Mouse (Mus musculus) frontal cortex, postnatal 36 days (tissue): Measurements from ENCODE around the gene Mctp2.
A peak's percentile ranks its signal among the peaks of the same experiment; 100 is the strongest.

Experiments
- DNase-seq, 2 experiments: peaks; one replicate each; pipeline ENCODE4 v3.0.0; 2022; ENCODE audit warnings: low spot score in 2 of 2

Gene Mctp2

GRCm38 (mm10) chr7:72169320-72169719 lies 137.1 kb downstream of the Mctp2 start:
- no peak for DNase-seq

GRCm38 (mm10) chr7:72165726-72166701 lies 140.4 kb downstream of the Mctp2 start:
- DNase-seq, result no peak

GRCm38 (mm10) chr7:72162256-72162655 lies 144.2 kb downstream of the Mctp2 start:
- DNase-seq, result no peak

GRCm38 (mm10) chr7:72159513-72160063 lies 146.8 kb downstream of the Mctp2 start:
- DNase-seq, result no peak

GRCm38 (mm10) chr7:72150799-72151708 lies 155.4 kb downstream of the Mctp2 start:
- no peak for DNase-seq

GRCm38 (mm10) chr7:72149073-72149472 lies 157.3 kb downstream of the Mctp2 start:
- DNase-seq, result peak; percentile 4 to 37

GRCm38 (mm10) chr7:72146849-72147248 lies 159.6 kb downstream of the Mctp2 start:
- no peak for DNase-seq

- no peak for DNase-seq
Measured at GRCm38 (mm10) chr7:72145726-72146520, 160.5 kb downstream of the Mctp2 start.

- no peak for DNase-seq
Measured at GRCm38 (mm10) chr7:72138701-72139100, 167.7 kb downstream of the Mctp2 start.

- DNase-seq, result no peak
Measured at GRCm38 (mm10) chr7:72120986-72121385, 185.4 kb downstream of the Mctp2 start.

GRCm38 (mm10) chr7:72119713-72120112 lies 186.7 kb downstream of the Mctp2 start:
- DNase-seq, result peak in 1 of 2 experiments; percentile 8

GRCm38 (mm10) chr7:72117376-72118077 lies 188.9 kb downstream of the Mctp2 start:
- DNase-seq, result no peak

- no peak for DNase-seq
Measured at GRCm38 (mm10) chr7:72115073-72115472, 191.3 kb downstream of the Mctp2 start.

GRCm38 (mm10) chr7:72110578-72110977 lies 195.8 kb downstream of the Mctp2 start:
- DNase-seq, result peak; percentile 5 to 6

GRCm38 (mm10) chr7:72108639-72109399 lies 197.6 kb downstream of the Mctp2 start:
- no peak for DNase-seq

GRCm38 (mm10) chr7:72104170-72104569 lies 202.2 kb downstream of the Mctp2 start:
- no peak for DNase-seq

GRCm38 (mm10) chr7:72103654-72104053 lies 202.8 kb downstream of the Mctp2 start:
- DNase-seq, result no peak

GRCm38 (mm10) chr7:72100683-72101082 lies 205.7 kb downstream of the Mctp2 start:
- DNase-seq, result no peak

GRCm38 (mm10) chr7:72098603-72099002 lies 207.8 kb downstream of the Mctp2 start:
- no peak for DNase-seq

GRCm38 (mm10) chr7:72096973-72097372 lies 209.4 kb downstream of the Mctp2 start:
- no peak for DNase-seq
